18 mouse cellular contexts compared by ENCODE assay signal in the genomic region with DNA sequence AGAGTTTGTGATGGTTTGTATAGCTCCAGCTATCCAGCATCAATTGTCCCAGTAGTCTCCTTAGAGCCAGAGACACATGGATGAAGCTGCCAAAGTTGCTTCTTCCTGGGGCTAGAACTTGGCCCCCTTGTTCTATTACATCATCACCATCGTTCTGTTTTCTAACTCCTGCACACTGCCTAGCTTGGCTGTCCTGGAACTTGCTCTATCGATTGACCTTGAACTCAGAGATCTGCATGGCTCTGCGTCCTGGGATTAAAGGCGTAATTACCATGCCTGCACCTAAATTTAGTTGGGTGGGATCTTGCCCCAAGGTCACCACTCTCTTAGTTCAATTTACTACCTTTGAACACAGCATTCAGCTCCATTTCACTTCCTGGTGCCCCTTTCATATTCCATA.
"Had no signal": no experiment of that assay in that cellular context is flagged by ENCODE, and none has a peak within 500 bp of the region (broad histone marks: within the 10 kb centered on the region; RNA-seq: fewer than 3 reads in every experiment).

No protein-coding gene starts in this region.

- H3K9me3 ChIP-seq: midbrain, embryonic 10.5 days; midbrain, embryonic 12.5 days; neural tube, embryonic 13.5 days; neural tube, embryonic 15.5 days; stomach, embryonic 15.5 days had no signal

- H3K4me2 ChIP-seq: lung, embryonic 14.5 days; midbrain, embryonic 12.5 days; neural tube, embryonic 13.5 days; neural tube, embryonic 15.5 days; stomach, embryonic 15.5 days had no signal

- H3K27ac ChIP-seq: midbrain, embryonic 10.5 days; midbrain, embryonic 12.5 days; neural tube, embryonic 13.5 days; neural tube, embryonic 15.5 days; stomach, embryonic 15.5 days; stomach, postnatal 0 days had no signal

- H3K4me3 ChIP-seq: midbrain, embryonic 10.5 days; midbrain, embryonic 12.5 days; myocyte; neural tube, embryonic 13.5 days; neural tube, embryonic 15.5 days; stomach, embryonic 15.5 days had no signal

- DNase-seq: liver, postnatal 0 days; lung, embryonic 14.5 days; lung, postnatal 10 days; lung, postnatal 4 days; midbrain, embryonic 14.5 days; retina, postnatal 1 day; right cerebral cortex, adult 18-20 months; thymus, adult 2 months; thymus, postnatal 25 days; thymus, postnatal 4 days had no signal

- H3K4me1 ChIP-seq: midbrain, embryonic 10.5 days; midbrain, embryonic 12.5 days; neural tube, embryonic 15.5 days had no signal

- H3K36me3 ChIP-seq: midbrain, embryonic 12.5 days; neural tube, embryonic 13.5 days; neural tube, embryonic 15.5 days; stomach, embryonic 15.5 days had no signal

- H3K9ac ChIP-seq: liver, postnatal 0 days; lung, embryonic 14.5 days; midbrain, embryonic 12.5 days; neural tube, embryonic 13.5 days; neural tube, embryonic 15.5 days; stomach, embryonic 15.5 days had no signal

- H3K27me3 ChIP-seq: midbrain, embryonic 12.5 days; neural tube, embryonic 13.5 days; neural tube, embryonic 15.5 days; stomach, embryonic 15.5 days had no signal

- ATAC-seq: liver, postnatal 0 days; midbrain, embryonic 16.5 days had no signal
